Mouse (Mus musculus) right cerebral cortex, postnatal 4 days (tissue): Measurements from ENCODE around the gene Cand1.

Experiments
- DNase-seq: peaks from one replicate; pipeline ENCODE4 v3.0.0-alpha.2; 2022

Cand1 gene

GRCm38 (mm10) chr10:119206309-119206932 lies 33.4 kb downstream of the Cand1 start:
- no peak for DNase-seq

- DNase-seq: no peak
Measured at GRCm38 (mm10) chr10:119205229-119205628, 34.6 kb downstream of the Cand1 start.

GRCm38 (mm10) chr10:119204334-119204946 lies 35.4 kb downstream of the Cand1 start:
- DNase-seq: no peak

- no peak for DNase-seq
Measured at GRCm38 (mm10) chr10:119199864-119200263, 40.0 kb downstream of the Cand1 start.

- no peak for DNase-seq
Measured at GRCm38 (mm10) chr10:119198186-119198880, 41.5 kb downstream of the Cand1 start.

- no peak for DNase-seq
Measured at GRCm38 (mm10) chr10:119197621-119198150, 42.2 kb downstream of the Cand1 start.

GRCm38 (mm10) chr10:119192598-119193372 lies 47.1 kb downstream of the Cand1 start:
- DNase-seq: no peak

- no peak for DNase-seq
Measured at GRCm38 (mm10) chr10:119187720-119188119, 52.1 kb downstream of the Cand1 start.

GRCm38 (mm10) chr10:119169656-119170055 lies 70.2 kb downstream of the Cand1 start:
- DNase-seq: no peak

- DNase-seq: no peak
Measured at GRCm38 (mm10) chr10:119169237-119169636, 70.6 kb downstream of the Cand1 start.

- DNase-seq: no peak
Measured at GRCm38 (mm10) chr10:119168791-119169190, 71.1 kb downstream of the Cand1 start.

- DNase-seq: no peak
Measured at GRCm38 (mm10) chr10:119167858-119168257, 72.0 kb downstream of the Cand1 start.

- no peak for DNase-seq
Measured at GRCm38 (mm10) chr10:119165051-119165450, 74.8 kb downstream of the Cand1 start.

GRCm38 (mm10) chr10:119161820-119162382 lies 78.0 kb downstream of the Cand1 start:
- no peak for DNase-seq

- DNase-seq: no peak
Measured at GRCm38 (mm10) chr10:119160161-119160560, 79.7 kb downstream of the Cand1 start.

GRCm38 (mm10) chr10:119149261-119149660 lies 90.6 kb downstream of the Cand1 start:
- no peak for DNase-seq
